Mouse (Mus musculus) inflammation-experienced regulatory T-cells (primary cell): ENCODE measurements around the gene Cacna2d2. TPM values are rescaled to one million over a fixed set of nuclear protein-coding genes. Genes with fewer than 3 reads are reported as not detected.

Experiments
- polyA plus RNA-seq, 2 experiments: library from polyadenylated mRNA; unstranded; fragments of 100-300 nt; shearing (Covaris generic); gene quantifications; one replicate each; pipeline ENCODE4 v1.2.1; 2017

The Cacna2d2 gene
- under 1 TPM; 0.24 to 0.78 TPM for polyA plus RNA-seq

GRCm38 (mm10) chr9:107399491-107399971 is at the start of gene Cacna2d2:
Gene Cacna2d2, plus strand, starts transcription at chr9:107399612.

GRCm38 (mm10) chr9:107533791-107534407 is 134.5 kb downstream of the Cacna2d2 start, which contains the start of gene Tmem115:
Gene Tmem115, plus strand, starts transcription at chr9:107533945.

DNA sequence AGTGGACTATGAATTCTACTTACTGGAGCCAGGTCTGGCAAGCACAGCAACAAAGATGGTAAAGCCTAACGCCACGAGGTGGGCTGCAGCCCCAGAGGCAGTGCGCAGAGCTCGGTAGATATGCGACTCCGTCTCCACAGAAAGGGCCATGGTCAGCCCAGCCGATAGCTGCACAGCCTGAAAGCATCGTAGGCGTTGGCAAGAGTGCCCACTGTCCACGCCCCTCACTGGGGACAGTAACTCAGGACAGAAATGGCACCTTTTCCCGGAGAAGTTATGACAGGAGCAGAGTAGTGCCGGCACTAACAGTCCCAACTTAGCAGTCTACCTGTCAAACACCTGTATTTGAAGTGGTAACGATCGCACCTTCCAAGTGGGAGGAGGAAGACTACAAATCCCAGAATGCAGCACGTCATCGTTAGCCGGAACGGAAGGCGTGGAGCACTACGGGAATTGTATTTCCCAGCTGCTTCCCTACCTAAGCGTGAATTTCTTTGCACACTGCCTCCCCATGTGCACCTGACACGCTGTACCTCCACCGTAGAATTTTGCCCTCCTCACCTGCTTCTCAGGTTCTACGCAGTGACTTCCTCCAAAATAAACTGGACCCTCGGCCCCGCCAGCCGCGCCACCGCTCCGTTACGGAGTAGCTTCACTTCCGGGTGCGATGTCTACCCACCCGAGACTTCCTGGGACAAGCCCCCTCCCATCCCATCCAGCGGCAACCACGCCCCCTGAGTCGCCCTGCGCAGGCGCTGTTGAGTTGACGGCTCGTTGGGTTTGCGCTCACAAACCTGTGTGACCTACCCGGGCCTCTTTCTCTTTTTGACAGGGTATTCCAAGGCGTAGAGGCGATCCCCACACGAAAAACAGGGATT is 142.3 kb downstream of the Cacna2d2 start, which contains the start of the genes Cyb561d2 and Nprl2:
Gene Cyb561d2, minus strand, starts transcription at position 720 of the 878 bp plus-strand sequence.
Gene Nprl2, plus strand, starts transcription at position 753 of the 878 bp plus-strand sequence.

GRCm38 (mm10) chr9:107547026-107547425 is 147.6 kb downstream of the Cacna2d2 start, which contains the start of gene Zmynd10:
Gene Zmynd10, plus strand, starts transcription at chr9:107547298.

DNA sequence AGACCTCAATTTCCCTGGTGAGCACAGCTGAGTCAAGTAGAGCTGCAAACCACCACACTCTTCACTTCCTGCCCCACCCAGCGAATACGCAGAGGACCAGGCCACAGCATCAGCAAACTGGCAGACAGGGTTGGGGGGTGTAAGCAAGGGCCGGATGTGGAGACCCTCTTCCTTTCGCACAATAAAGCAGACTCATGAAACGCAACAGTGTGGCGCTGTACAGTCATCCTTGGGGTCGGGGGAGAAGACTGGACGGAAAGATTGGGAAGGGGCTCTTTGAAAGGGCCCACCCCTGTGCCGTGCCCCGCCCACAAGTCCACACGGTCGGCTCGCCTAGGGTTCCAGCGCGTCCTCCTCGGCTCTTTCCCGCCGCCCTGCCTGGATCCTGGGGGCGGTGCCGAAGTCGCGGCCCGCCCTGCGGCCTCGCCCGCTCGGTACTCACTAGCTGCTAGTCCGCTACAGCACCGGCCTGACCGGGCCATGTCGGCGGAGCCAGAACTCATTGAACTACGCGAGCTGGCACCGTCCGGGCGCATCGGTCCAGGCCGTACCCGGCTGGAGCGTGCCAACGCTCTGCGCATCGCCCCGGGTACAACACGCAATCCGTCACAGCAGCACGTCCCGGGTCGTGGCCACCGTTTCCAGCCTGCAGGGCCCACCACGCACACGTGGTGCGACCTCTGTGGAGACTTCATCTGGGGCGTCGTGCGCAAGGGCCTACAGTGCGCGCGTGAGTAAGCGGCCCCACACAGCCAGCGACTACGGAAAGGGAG is 151.9 kb downstream of the Cacna2d2 start, which contains the start of gene Rassf1:
Gene Rassf1, plus strand, starts transcription at position 439 of the 773 bp plus-strand sequence.

GRCm38 (mm10) chr9:107563029-107563581 is 163.7 kb downstream of the Cacna2d2 start, which contains the start of gene Tusc2:
Gene Tusc2, plus strand, starts transcription at chr9:107563255.

DNA sequence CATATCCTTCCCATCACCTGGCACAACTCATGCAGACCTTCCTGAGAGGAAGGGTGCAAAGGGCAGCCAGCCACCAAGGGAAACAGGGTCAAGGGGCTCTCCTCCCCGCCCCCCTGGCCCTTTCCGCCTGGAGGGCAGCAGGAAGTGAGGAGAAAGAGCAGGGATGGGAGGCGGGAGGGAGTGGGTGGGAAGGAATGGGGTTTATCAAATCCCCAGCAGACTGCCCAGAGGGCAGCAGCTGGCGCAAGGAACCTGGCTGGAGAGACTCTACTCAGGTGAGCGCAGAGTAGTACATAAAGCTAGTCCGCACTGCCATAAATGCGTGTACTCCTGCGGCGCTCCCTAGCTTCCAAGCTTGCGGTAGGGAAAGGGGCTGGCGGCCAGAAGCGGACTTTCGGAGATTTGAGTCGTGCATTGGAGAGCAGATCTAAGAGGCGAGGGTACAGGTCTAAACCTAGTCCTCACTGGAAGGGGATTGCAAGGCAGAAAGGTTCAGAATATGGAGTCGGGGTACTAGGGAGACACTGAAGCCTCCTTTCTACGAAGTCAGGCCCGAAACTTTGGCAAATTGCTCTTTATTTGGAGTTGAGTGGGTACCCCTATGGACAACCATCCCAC is 168.4 kb downstream of the Cacna2d2 start, which contains the start of gene Hyal2:
Gene Hyal2, plus strand, starts transcription at position 244 of the 618 bp plus-strand sequence.

DNA sequence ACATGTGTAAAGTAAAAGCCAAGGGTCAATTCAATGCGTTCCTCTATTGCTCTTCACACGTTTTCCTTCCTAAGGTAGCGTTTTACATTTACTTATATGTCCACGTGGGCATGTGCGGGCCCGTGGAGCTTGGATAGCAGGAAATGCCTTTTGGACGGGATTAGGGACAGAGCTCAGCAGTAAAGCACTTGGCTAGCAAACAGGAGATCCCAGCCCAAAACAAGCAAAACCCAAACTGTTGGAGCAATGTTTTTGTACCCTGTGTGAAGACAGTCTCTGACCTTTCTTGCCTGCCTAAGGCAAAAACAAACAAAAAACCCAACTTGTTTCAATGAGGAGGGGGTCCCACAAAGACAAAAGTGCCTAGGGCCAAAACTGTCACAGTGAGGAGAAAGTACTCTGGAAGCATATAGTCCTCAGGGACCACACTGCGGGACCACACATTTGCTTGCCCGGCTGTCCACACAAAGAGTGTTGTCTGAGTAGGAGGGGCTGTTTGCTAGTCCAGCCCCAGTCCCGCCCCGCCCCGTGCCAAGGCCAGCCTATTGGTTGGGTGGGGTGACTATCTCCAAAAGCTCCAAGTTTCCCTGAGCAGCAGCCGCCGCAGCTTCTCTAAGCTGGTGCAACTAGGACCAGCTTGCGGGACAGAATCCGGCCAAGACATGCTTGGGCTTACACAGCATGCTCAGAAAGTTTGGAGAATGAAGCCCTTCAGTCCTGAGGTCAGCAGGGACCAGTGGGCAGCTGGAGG is 177.1 kb downstream of the Cacna2d2 start, which contains the start of gene Hyal1:
Gene Hyal1, plus strand, starts transcription at position 571 of the 751 bp plus-strand sequence.

DNA sequence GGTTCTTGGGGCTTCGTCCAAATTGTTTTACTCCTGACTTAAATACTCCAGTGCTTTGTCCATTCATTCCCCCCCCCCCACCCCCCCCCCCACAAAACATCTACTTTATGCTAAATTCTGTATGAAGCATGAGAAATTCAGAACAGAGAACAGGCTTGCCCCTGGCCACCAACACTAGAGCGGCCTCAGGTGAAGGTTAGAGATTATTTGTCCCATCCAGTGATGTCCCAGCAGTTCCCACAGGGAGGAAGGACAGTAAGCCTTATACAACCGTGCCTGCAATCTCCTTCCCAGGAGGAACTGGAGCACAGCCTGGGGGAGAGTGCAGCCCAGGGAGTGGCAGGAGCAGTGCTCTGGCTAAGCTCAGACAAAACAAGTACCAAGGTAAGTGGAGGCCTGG is 179.2 kb downstream of the Cacna2d2 start, which contains the start of gene Naa80:
Gene Naa80, plus strand, starts transcription at position 301 of the 400 bp plus-strand sequence.

Other genes starting within 250 kb of the Cacna2d2 start
- 1 to 10 TPM in 1 of 2 experiments, under 1 TPM in 1; 0.78 to 1.3 TPM for gene Dock3, start 167.7 kb upstream of the Cacna2d2 start, polyA plus RNA-seq
- 100 to 1,000 TPM; 108 to 120 TPM for gene Mapkapk3, start 109.7 kb upstream of the Cacna2d2 start, polyA plus RNA-seq
- 100 to 1,000 TPM; 218 to 331 TPM for gene Cish, start 103.6 kb upstream of the Cacna2d2 start, polyA plus RNA-seq
- gene Hemk1, start 61.3 kb upstream of the Cacna2d2 start, polyA plus RNA-seq, result 10 to 100 TPM; 16.4 to 30.8 TPM
- 1 to 10 TPM; 3.3 to 3.5 TPM for gene 6430571L13Rik, start 59.0 kb upstream of the Cacna2d2 start, polyA plus RNA-seq
- gene Tmem115, start 134.3 kb downstream of the Cacna2d2 start, polyA plus RNA-seq, result 10 to 100 TPM; 46.5 to 59.2 TPM
- gene Cyb561d2, start 142.6 kb downstream of the Cacna2d2 start, polyA plus RNA-seq, result 10 to 100 TPM; 58.8 to 71.0 TPM
- 10 to 100 TPM; 62.5 to 79.4 TPM for gene Nprl2, start 142.6 kb downstream of the Cacna2d2 start, polyA plus RNA-seq
- gene Zmynd10, start 147.7 kb downstream of the Cacna2d2 start, polyA plus RNA-seq, result 1 to 10 TPM; 2.1 to 5.8 TPM
- 10 to 100 TPM; 75.1 to 81.3 TPM for gene Rassf1, start 151.9 kb downstream of the Cacna2d2 start, polyA plus RNA-seq
- gene Tusc2, start 163.6 kb downstream of the Cacna2d2 start, polyA plus RNA-seq, result 10 to 100 TPM; 50.9 to 54.5 TPM
- 10 to 100 TPM in 1 of 2 experiments, 1 to 10 TPM in 1; 8.8 to 13.5 TPM for gene Hyal2, start 168.3 kb downstream of the Cacna2d2 start, polyA plus RNA-seq
- gene Hyal1, start 177.3 kb downstream of the Cacna2d2 start, polyA plus RNA-seq, result 10 to 100 TPM in 1 of 2 experiments, 1 to 10 TPM in 1; 5.5 to 11.3 TPM
- gene Naa80, start 179.3 kb downstream of the Cacna2d2 start, polyA plus RNA-seq, result 10 to 100 TPM; 12.4 to 18.6 TPM
- gene Hyal3, start 181.2 kb downstream of the Cacna2d2 start, polyA plus RNA-seq, result 1 to 10 TPM in 1 of 2 experiments, under 1 TPM in 1; 0.40 to 1.3 TPM
- gene Ifrd2, start 188.0 kb downstream of the Cacna2d2 start, polyA plus RNA-seq, result 10 to 100 TPM; 17.5 to 36.3 TPM
- gene Sema3b, start 209.6 kb downstream of the Cacna2d2 start, polyA plus RNA-seq, result not detected
- 100 to 1,000 TPM; 723 to 774 TPM for gene Gnai2, start 235.8 kb downstream of the Cacna2d2 start, polyA plus RNA-seq